Mouse (Mus musculus): ENCODE measurements around the gene Tlr12. TPM values are rescaled to one million over a fixed set of nuclear protein-coding genes. Genes with fewer than 3 reads are reported as not detected.
A peak's percentile ranks its signal among the peaks of the same experiment; 100 is the strongest.
"Not testable (repeated sequence)": the region's sequence is repeated elsewhere in the genome, so short reads cannot be mapped to it uniquely, and the experiment has no call there.

The Tlr12 gene
- polyA plus RNA-seq, 1 experiment, result 4.9 TPM

GRCm38 (mm10) chr4:128613326-128613725 lies 5.1 kb downstream of the Tlr12 start:
- 25% methylated on average over 8 of the region's 8 CpGs for WGBS
- TF ChIP-seq POLR2A (IDR thresholded peaks at IDR 0.05; ENCODE audit: borderline replicate concordance, control insufficient read depth, low read depth, low read length) (no peak), CTCF (IDR thresholded peaks at IDR 0.05; ENCODE audit: control insufficient read depth, insufficient read depth, low read length) (peak; percentile 45)
- H3K27ac ChIP-seq (ENCODE audit: control insufficient read depth, insufficient read depth, low read depth, low read length, poor library complexity), result no peak overlapping the region
- no peak overlapping the region for H3K4me3 ChIP-seq (replicated peaks; ENCODE audit: control insufficient read depth, low read depth, low read length)
- H3K4me1 ChIP-seq (ENCODE audit: control insufficient read depth, insufficient read depth, low read length), result peaks cover 2% of the 10 kb centered on the region; the same call in 1 of the 2 replicates

DNA sequence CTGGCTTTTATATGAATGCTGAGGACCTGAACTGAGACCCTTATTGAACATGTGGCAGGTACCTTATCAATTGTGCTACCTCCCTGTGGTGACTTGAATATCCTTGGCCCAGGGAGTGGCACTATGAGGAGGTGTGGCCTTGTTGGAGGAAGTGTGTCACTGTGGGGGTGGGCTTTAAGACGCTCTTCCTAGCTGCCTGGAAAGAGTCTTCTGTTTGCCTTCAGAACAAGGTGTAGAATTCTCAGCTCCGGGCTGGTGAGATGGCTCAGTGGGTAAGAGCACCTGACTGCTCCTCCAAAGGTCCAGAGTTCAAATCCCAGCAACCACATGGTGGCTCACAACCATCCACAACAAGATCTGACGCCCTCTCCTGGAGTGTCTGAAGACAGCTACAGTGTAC lies 6.7 kb downstream of the Tlr12 start:
- not testable (repeated sequence) for H3K27ac ChIP-seq (ENCODE audit: control insufficient read depth, insufficient read depth, low read depth, low read length, poor library complexity); H3K4me3 ChIP-seq (replicated peaks; ENCODE audit: control insufficient read depth, low read depth, low read length); H3K4me1 ChIP-seq (ENCODE audit: control insufficient read depth, insufficient read depth, low read length)
- WGBS, result 78% methylated on average over 3 of the region's 3 CpGs

DNA sequence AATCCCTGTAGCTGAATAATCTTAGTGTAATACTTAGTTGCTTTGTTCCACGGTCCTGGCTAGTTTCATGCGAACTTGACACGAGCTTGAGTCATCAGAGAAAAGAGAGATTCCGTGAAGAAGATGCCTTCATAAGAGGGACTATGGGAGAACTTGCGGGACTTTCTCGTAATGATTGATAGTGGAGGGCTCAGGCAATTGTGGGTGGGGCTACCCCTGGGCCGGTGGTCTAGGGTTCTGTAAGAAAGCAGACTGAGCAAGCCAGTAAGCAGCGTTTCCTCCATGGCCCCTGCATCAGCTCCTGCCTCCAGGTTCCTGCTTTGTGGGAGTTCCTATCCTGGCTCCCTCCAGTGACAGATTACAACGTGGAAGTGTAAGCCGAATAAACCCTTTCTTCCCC lies 7.7 kb downstream of the Tlr12 start:
- no peak overlapping the region for H3K27ac ChIP-seq (ENCODE audit: control insufficient read depth, insufficient read depth, low read depth, low read length, poor library complexity)
- 45% methylated on average over 10 of the region's 10 CpGs for WGBS
- H3K4me1 ChIP-seq (ENCODE audit: control insufficient read depth, insufficient read depth, low read length), result no peaks in the 10 kb centered on the region
- H3K4me3 ChIP-seq (replicated peaks; ENCODE audit: control insufficient read depth, low read depth, low read length), result no peak overlapping the region
- TF ChIP-seq POLR2A (IDR thresholded peaks at IDR 0.05; ENCODE audit: borderline replicate concordance, control insufficient read depth, low read depth, low read length) (no peak), CTCF (IDR thresholded peaks at IDR 0.05; ENCODE audit: control insufficient read depth, insufficient read depth, low read length) (no peak)

DNA sequence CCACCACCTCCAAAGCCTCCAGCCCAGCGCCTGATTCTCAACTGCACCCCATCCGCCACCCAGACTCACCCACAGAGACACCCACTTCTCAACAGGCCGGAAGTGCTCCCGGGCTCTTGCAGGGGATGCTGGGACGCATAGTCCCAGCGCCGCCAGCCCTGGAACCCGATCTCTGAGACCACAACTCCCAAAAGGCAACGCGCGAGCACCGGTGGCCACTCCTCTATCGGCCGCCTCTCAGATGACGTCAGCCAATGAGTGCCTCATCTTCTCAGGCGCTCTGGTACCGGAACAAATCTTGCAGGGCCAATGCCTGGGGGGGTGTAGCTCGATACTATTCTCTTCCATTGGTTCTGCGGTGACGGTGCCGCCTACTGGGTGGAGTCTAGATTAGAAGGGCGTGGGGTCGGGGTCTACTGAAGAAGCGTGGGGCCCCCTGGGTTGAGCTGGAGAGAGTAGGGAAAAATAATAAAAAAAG lies 8.5 kb downstream of the Tlr12 start, which contains the start of gene Zscan20:
Zscan20 (minus strand) TSS at position 174 of the 478 bp plus-strand sequence.
- peak; percentile 37; the same call in 1 of the 2 replicates for TF ChIP-seq POLR2A (IDR thresholded peaks at IDR 0.05; ENCODE audit: borderline replicate concordance, control insufficient read depth, low read depth, low read length)
- TF ChIP-seq CTCF (IDR thresholded peaks at IDR 0.05; ENCODE audit: control insufficient read depth, insufficient read depth, low read length), result no peak
- WGBS, result under 1% methylated on average over 24 of the region's 24 CpGs
- H3K27ac ChIP-seq (ENCODE audit: control insufficient read depth, insufficient read depth, low read depth, low read length, poor library complexity), result peak within 1 kb of the TSS; percentile 56

DNA sequence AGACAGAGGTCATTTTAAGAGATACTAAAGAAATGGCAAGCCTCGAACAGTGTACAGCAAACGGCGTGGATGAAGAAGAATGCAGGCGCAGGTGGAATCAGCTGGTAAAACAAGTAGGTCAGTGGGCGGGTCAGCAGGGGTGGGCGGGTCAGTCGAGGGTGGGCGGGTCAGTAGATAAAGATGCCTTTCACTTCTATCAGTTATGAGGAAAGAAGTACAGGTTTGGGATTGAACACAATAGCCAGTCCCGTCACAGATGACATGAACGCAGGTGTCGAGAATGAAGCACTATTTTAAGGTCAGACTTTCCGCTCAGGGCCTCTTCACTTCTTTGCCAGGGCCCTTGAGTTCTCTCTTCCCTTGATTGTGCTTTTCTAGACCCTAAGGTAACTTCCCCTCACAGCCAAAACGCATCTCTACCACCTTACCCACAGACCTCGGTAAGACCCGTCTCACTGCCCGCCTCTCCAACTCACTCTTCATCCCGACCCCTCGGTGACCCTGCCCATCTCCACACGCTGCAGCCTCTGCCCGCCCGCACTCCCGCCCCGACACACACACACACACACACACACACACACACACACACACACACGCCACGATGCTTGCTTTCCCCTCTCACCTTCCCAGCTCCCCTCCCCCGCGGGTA lies 9.0 kb downstream of the Tlr12 start:
- H3K4me3 ChIP-seq (replicated peaks; ENCODE audit: control insufficient read depth, low read depth, low read length), result peak overlapping the region; percentile 89
- peak overlapping the region; percentile 56 for H3K27ac ChIP-seq (ENCODE audit: control insufficient read depth, insufficient read depth, low read depth, low read length, poor library complexity)
- no peaks in the 10 kb centered on the region for H3K4me1 ChIP-seq (ENCODE audit: control insufficient read depth, insufficient read depth, low read length)
- TF ChIP-seq POLR2A (IDR thresholded peaks at IDR 0.05; ENCODE audit: borderline replicate concordance, control insufficient read depth, low read depth, low read length) (no peak), CTCF (IDR thresholded peaks at IDR 0.05; ENCODE audit: control insufficient read depth, insufficient read depth, low read length) (no peak)
- 12% methylated on average over 26 of the region's 27 CpGs for WGBS

More for the DNA sequence above, 8.5 kb downstream of the Tlr12 start, which contains the start of gene Zscan20:
- H3K4me3 ChIP-seq (replicated peaks; ENCODE audit: control insufficient read depth, low read depth, low read length), result peak within 1 kb of the TSS; percentile 89
- no peaks in the 10 kb centered on the region for H3K4me1 ChIP-seq (ENCODE audit: control insufficient read depth, insufficient read depth, low read length)

GRCm38 (mm10) chr4:128607661-128608060 lies 10.8 kb downstream of the Tlr12 start:
- Histone ChIP-seq H3K27ac (ENCODE audit: control insufficient read depth, insufficient read depth, low read depth, low read length, poor library complexity) (no peak overlapping the region), H3K4me3 (replicated peaks; ENCODE audit: control insufficient read depth, low read depth, low read length) (no peak overlapping the region), H3K4me1 (ENCODE audit: control insufficient read depth, insufficient read depth, low read length) (no peaks in the 10 kb centered on the region)
- TF ChIP-seq POLR2A (IDR thresholded peaks at IDR 0.05; ENCODE audit: borderline replicate concordance, control insufficient read depth, low read depth, low read length) (no peak), CTCF (IDR thresholded peaks at IDR 0.05; ENCODE audit: control insufficient read depth, insufficient read depth, low read length) (no peak)
- 88% methylated on average over 11 of the region's 11 CpGs for WGBS

DNA sequence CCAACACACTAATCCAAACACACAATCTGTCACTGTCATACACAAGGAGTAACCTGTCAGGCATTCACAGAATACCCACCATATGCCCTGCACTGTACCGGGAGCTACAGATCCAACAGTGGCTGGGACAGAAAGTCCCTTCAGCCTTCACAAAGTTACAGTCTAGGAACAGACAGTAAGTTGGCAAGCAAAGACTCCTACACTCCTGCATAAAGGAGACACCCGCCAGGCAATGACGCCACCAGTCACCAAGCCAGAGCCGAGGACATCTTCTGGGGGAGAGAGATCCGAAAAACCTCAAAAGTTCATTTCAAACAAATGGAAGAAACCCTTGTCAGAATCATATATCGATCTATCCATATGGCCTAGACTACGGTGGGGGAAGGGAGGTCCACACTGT lies 11.8 kb downstream of the Tlr12 start:
- no peak overlapping the region for H3K4me3 ChIP-seq (replicated peaks; ENCODE audit: control insufficient read depth, low read depth, low read length)

GRCm38 (mm10) chr4:128597801-128598560 lies 20.4 kb downstream of the Tlr12 start:
- TF ChIP-seq CTCF (IDR thresholded peaks at IDR 0.05; ENCODE audit: control insufficient read depth, insufficient read depth, low read length) (no peak), POLR2A (IDR thresholded peaks at IDR 0.05; ENCODE audit: borderline replicate concordance, control insufficient read depth, low read depth, low read length) (no peak)
- WGBS, result 80% methylated on average over 12 of the region's 12 CpGs
- Histone ChIP-seq H3K27ac (ENCODE audit: control insufficient read depth, insufficient read depth, low read depth, low read length, poor library complexity) (no peak overlapping the region), H3K4me3 (replicated peaks; ENCODE audit: control insufficient read depth, low read depth, low read length) (no peak overlapping the region), H3K4me1 (ENCODE audit: control insufficient read depth, insufficient read depth, low read length) (peaks cover 3% of the 10 kb centered on the region)

More for the DNA sequence above, 11.8 kb downstream of the Tlr12 start:
- Histone ChIP-seq H3K27ac (ENCODE audit: control insufficient read depth, insufficient read depth, low read depth, low read length, poor library complexity) (no peak overlapping the region), H3K4me1 (ENCODE audit: control insufficient read depth, insufficient read depth, low read length) (no peaks in the 10 kb centered on the region)
- no peak for TF ChIP-seq POLR2A (IDR thresholded peaks at IDR 0.05; ENCODE audit: borderline replicate concordance, control insufficient read depth, low read depth, low read length)
- TF ChIP-seq CTCF (IDR thresholded peaks at IDR 0.05; ENCODE audit: control insufficient read depth, insufficient read depth, low read length), result no peak
- WGBS, result 89% methylated on average over 7 of the region's 7 CpGs
